Mouse (Mus musculus): ENCODE data around the gene Rtl5.

GRCm38 (mm10) chrX:102060891-102061290 lies 10.2 kb downstream of the Rtl5 start:
- TF ChIP-seq CTCF (conservative IDR thresholded peaks at IDR 0.05; ENCODE audit: insufficient read depth, insufficient read length, low read depth, low read length) (no peak), POLR2A (IDR thresholded peaks at IDR 0.05; ENCODE audit: low read depth, low read length) (no peak)

Measured in kidney, adult 2 months (tissue).